12 mouse cellular contexts compared by ENCODE assay signal in genomic region chr13:51767991-51768761, GRCm38 (mm10). TPM values are rescaled to one million over a fixed set of nuclear protein-coding genes. Genes with fewer than 3 reads are reported as not detected.
DNase-seq lines count a peak whose midpoint lies in the region; ATAC-seq and TF ChIP-seq lines count a peak whose summit lies in the region.
"Had no signal": no experiment of that assay in that cellular context is flagged by ENCODE, and none has a peak within 500 bp of the region (broad histone marks: within the 10 kb centered on the region; RNA-seq: fewer than 3 reads in every experiment).

No protein-coding gene starts in this region.

- H3K9ac ChIP-seq in forebrain, postnatal 0 days, result no peak overlapping the region

- no peak for TF ChIP-seq CTCF in forebrain, postnatal 0 days (IDR thresholded peaks at IDR 0.05; ENCODE audit: low read depth)

- no peak overlapping the region for H3K27ac ChIP-seq in forebrain, postnatal 0 days (ENCODE audit: low read depth, low read length)
- H3K27ac ChIP-seq: macrophage had no signal

- no peaks in the 10 kb centered on the region for H3K36me3 ChIP-seq in forebrain, postnatal 0 days (ENCODE audit: insufficient read depth)

- no peak overlapping the region for H3K4me2 ChIP-seq in forebrain, postnatal 0 days (ENCODE audit: low read depth)

- no peaks in the 10 kb centered on the region for H3K27me3 ChIP-seq in forebrain, postnatal 0 days (ENCODE audit: insufficient read depth, low read length)

- no peaks in the 10 kb centered on the region for H3K4me1 ChIP-seq in forebrain, postnatal 0 days (ENCODE audit: insufficient read depth)

- 80% methylated on average over 14 of the region's 14 CpGs for WGBS in forebrain, postnatal 0 days

- H3K4me3 ChIP-seq in forebrain, postnatal 0 days (ENCODE audit: low read depth, low read length), result no peak overlapping the region

- no peaks in the 10 kb centered on the region for H3K9me3 ChIP-seq in forebrain, postnatal 0 days (ENCODE audit: low read length)

- peak; percentile 27; the same call in 1 of the 2 replicates for ATAC-seq in common myeloid progenitor, adult 5-6 weeks (replicated peaks; ENCODE audit: low read depth, poor library complexity, severe bottlenecking)
- ATAC-seq in forebrain, postnatal 0 days, result no peak

- DNase-seq in B cell, adult 2 months, result peak; percentile 70 to 74
- peak; percentile 73 for DNase-seq in kidney, postnatal 10 days
- DNase-seq in spleen, postnatal 36 days (ENCODE audit: low spot score in 2 of 2), result peak; percentile 68 to 71
- no peak for DNase-seq in forebrain, postnatal 0 days
- DNase-seq in left cerebral cortex, adult 8-10 months (ENCODE audit: low spot score in 2 of 2), result no peak
- no peak for DNase-seq in Muller cell, postnatal 12 days (ENCODE audit: inconsistent ontology term)
- no peak for DNase-seq in cerebellum, postnatal 25 days
- DNase-seq: adrenal gland, postnatal 14 days; cerebellum, postnatal 10 days; gastrocnemius, postnatal 10 days had no signal

RNA-seq across cellular contexts. Expression of gene Sema4d, which starts 25.4 kb away (rescaled TPM):
- total RNA-seq in common myeloid progenitor, adult 5-6 weeks (2017), result 30.5 and 33.0 TPM in 2 replicates
- 10.2 and 16.5 TPM in 2 replicates for total RNA-seq in forebrain, postnatal 0 days (2014; rRNA removed)
- polyA plus RNA-seq in forebrain, postnatal 0 days (2015; fragmentation: Nextera tagmentation; extraction: Ambion mirVana), result 9.8 and 14.2 TPM in 2 replicates
- 10 to 100 TPM; 71.1 to 80.0 (median 75.5) TPM for total RNA-seq in left cerebral cortex, adult 8-10 months (2022)

Comparison
In these comparisons a context has a peak if more than half of its experiments do, and no peak if none do; other contexts are left out.
1. DNase-seq: peak in B cell, adult 2 months (2 of 2), kidney, postnatal 10 days (single experiment) and spleen, postnatal 36 days (2 of 2); none in forebrain, postnatal 0 days (single experiment), left cerebral cortex, adult 8-10 months (0 of 2), Muller cell, postnatal 12 days (single experiment) and cerebellum, postnatal 25 days (0 of 2).